Mouse (Mus musculus): ENCODE measurements at regions not wholly inside any gene's neighbourhood (a gene's known extent, or its start where the extent isn't known, plus 50 kb on each side); places are given as distances from the start of the nearest gene placed in this dataset.

GRCm38 (mm10) chr2:54033277-54033676 is 52.1 kb downstream of the Rprm start:
- no peak for DNase-seq

- no peak for DNase-seq
These were observed 56.5 kb downstream of the Rprm start for GRCm38 (mm10) chr2:54028851-54029250.

DNA sequence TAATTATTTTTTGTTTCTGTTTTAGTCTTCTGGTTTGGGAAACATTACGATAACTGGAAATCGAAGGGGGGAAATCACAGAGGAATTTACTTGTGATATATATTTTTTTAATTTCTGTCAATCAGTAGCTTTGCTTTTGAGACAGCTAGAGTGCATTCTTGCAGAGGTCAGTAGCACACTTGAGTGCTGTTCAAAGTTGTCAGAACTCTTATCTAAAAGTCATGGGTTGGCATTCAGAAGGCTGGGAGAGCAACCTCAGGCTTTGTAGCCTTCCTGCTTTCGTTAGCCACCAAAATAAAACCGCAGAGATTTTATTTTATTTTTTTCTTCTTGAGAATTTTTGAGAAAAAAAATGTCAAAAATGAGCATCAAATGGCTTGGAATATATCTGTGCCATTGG is 62.6 kb downstream of the Rprm start:
- peak; percentile 13 for DNase-seq

GRCm38 (mm10) chr2:53990157-53990556 is 95.2 kb downstream of the Rprm start:
- no peak for DNase-seq

DNA sequence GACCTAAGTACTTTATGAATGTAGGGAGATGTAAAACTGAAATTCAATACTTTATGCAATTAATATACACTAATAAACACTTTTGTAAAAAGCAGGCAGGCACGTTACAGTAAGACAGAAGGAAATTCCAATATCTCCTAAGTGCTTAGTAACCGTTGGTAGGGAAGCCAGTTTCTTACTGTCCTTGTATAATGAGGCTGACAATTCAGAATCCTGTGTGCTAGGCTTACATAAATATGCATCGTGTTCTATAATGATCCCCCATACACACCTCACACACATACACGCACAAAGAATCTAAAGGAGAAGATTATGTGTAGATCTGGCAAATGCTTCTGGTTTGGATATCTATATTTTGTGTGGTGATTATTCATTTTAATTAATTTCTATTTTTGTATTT is 109.6 kb downstream of the Rprm start:
- DNase-seq, result no peak

DNA sequence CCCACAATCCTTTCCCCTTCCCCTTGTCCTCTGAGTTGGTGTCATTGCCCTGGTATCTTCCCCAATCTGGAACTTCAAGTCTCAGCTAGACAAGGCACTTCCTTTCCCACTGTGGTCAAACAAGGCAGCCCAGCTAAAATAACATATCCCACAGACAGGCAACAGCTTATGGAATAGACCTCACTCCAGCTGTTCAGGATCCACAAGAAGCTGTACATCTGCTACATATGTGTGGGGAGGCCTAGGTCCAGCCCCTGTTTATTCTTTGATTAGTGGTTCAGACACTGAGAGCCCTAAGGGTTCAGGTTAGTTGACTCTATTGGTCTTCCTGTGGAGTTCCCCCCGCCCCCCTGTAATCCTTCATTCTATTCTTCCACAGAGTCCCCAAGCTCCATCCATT is 124.9 kb downstream of the Rprm start:
- DNase-seq, result no peak

- no peak for DNase-seq
These were observed 137.1 kb downstream of the Rprm start for GRCm38 (mm10) chr2:53948237-53948636.

GRCm38 (mm10) chr2:53947534-53947933 is 137.8 kb downstream of the Rprm start:
- no peak for DNase-seq

GRCm38 (mm10) chr2:53911857-53912256 is 173.5 kb downstream of the Rprm start:
- no peak for DNase-seq
